Mouse (Mus musculus): Measurements from ENCODE around the gene Kdm2a. TPM values are rescaled to one million over a fixed set of nuclear protein-coding genes. Genes with fewer than 3 reads are reported as not detected.

The Kdm2a gene
- polyA plus RNA-seq, 1 experiment from 2014 or later: 42.0 TPM

DNA sequence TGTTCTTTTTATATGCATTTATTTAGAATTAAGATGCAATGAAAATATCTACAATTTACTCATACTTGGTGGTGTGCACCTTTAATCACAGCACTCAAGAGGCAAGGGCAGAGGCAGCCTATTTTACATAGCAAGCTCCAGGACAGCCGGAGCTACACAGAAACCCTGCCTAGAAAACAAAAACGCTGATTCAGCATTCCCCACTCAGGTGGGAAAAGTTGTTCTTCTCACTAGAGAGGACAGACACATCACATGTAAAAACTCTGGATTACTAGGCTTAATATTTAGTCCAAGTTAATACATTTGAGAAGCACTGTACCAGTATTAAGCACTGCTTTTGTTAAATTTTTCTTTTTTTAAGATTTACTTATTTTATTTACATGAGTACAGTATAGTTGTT is 48.6 kb downstream of the Kdm2a start:
- no peak overlapping the region for H3K27ac ChIP-seq (ENCODE audit: low read depth, low read length)
- H3K36me3 ChIP-seq (ENCODE audit: control insufficient read depth, insufficient read depth, low read length): peaks cover 16% of the 10 kb centered on the region
- ATAC-seq (ENCODE audit: low FRiP score): no peak
- H3K4me1 ChIP-seq (ENCODE audit: control insufficient read depth, insufficient read depth, low read length): no peaks in the 10 kb centered on the region
- H3K4me2 ChIP-seq: no peak overlapping the region
- no peak for DNase-seq (ENCODE audit: low spot score, missing footprints)
- no peak overlapping the region for H3K4me3 ChIP-seq (ENCODE audit: low read depth, low read length)
- H3K27me3 ChIP-seq (ENCODE audit: control insufficient read depth, insufficient read depth, low read length): no peaks in the 10 kb centered on the region
- 97% methylated on average over 2 of the region's 2 CpGs for WGBS
- H3K9me3 ChIP-seq (ENCODE audit: control insufficient read depth, low read length): no peaks in the 10 kb centered on the region
- H3K9ac ChIP-seq (ENCODE audit: low read length): no peak overlapping the region

GRCm38 (mm10) chr19:4346479-4346878 is 51.6 kb downstream of the Kdm2a start:
- DNase-seq (ENCODE audit: low spot score, missing footprints) (no peak), ATAC-seq (ENCODE audit: low FRiP score) (no peak)
- H3K4me1 ChIP-seq (ENCODE audit: control insufficient read depth, insufficient read depth, low read length): no peaks in the 10 kb centered on the region
- no peak overlapping the region for H3K4me2 ChIP-seq
- H3K4me3 ChIP-seq (ENCODE audit: low read depth, low read length): no peak overlapping the region
- 97% methylated on average over 1 of the region's 1 CpGs for WGBS
- H3K9ac ChIP-seq (ENCODE audit: low read length): no peak overlapping the region
- H3K36me3 ChIP-seq (ENCODE audit: control insufficient read depth, insufficient read depth, low read length): peaks cover 13% of the 10 kb centered on the region
- no peaks in the 10 kb centered on the region for H3K9me3 ChIP-seq (ENCODE audit: control insufficient read depth, low read length)
- no peaks in the 10 kb centered on the region for H3K27me3 ChIP-seq (ENCODE audit: control insufficient read depth, insufficient read depth, low read length)
- no peak overlapping the region for H3K27ac ChIP-seq (ENCODE audit: low read depth, low read length)

- H3K4me3 ChIP-seq (ENCODE audit: low read depth, low read length): no peak overlapping the region
- no peak overlapping the region for H3K4me2 ChIP-seq
- peaks cover 6% of the 10 kb centered on the region for H3K4me1 ChIP-seq (ENCODE audit: control insufficient read depth, insufficient read depth, low read length)
- WGBS: 40% methylated on average over 2 of the region's 2 CpGs
- ATAC-seq (ENCODE audit: low FRiP score): no peak
- DNase-seq (ENCODE audit: low spot score, missing footprints): peak; percentile 85
- peaks cover 12% of the 10 kb centered on the region for H3K36me3 ChIP-seq (ENCODE audit: control insufficient read depth, insufficient read depth, low read length)
- no peak overlapping the region for H3K27ac ChIP-seq (ENCODE audit: low read depth, low read length)
- H3K9ac ChIP-seq (ENCODE audit: low read length): no peak overlapping the region
- no peaks in the 10 kb centered on the region for H3K9me3 ChIP-seq (ENCODE audit: control insufficient read depth, low read length)
- no peaks in the 10 kb centered on the region for H3K27me3 ChIP-seq (ENCODE audit: control insufficient read depth, insufficient read depth, low read length)
These were observed 59.9 kb downstream of the Kdm2a start for GRCm38 (mm10) chr19:4338162-4338561.

GRCm38 (mm10) chr19:4333791-4334190 is 64.3 kb downstream of the Kdm2a start:
- DNase-seq (ENCODE audit: low spot score, missing footprints) (peak; percentile 95), ATAC-seq (ENCODE audit: low FRiP score) (peak; percentile 99)
- Histone ChIP-seq H3K36me3 (ENCODE audit: control insufficient read depth, insufficient read depth, low read length) (peaks cover 2% of the 10 kb centered on the region), H3K27ac (ENCODE audit: low read depth, low read length) (peak overlapping the region; percentile 85), H3K9ac (ENCODE audit: low read length) (peak overlapping the region; percentile 83), H3K4me2 (peak overlapping the region; percentile 69), H3K4me1 (ENCODE audit: control insufficient read depth, insufficient read depth, low read length) (peaks cover 20% of the 10 kb centered on the region), H3K9me3 (ENCODE audit: control insufficient read depth, low read length) (no peaks in the 10 kb centered on the region), H3K27me3 (ENCODE audit: control insufficient read depth, insufficient read depth, low read length) (no peaks in the 10 kb centered on the region), H3K4me3 (ENCODE audit: low read depth, low read length) (peak overlapping the region; percentile 62)
- under 1% methylated on average over 16 of the region's 16 CpGs for WGBS

DNA sequence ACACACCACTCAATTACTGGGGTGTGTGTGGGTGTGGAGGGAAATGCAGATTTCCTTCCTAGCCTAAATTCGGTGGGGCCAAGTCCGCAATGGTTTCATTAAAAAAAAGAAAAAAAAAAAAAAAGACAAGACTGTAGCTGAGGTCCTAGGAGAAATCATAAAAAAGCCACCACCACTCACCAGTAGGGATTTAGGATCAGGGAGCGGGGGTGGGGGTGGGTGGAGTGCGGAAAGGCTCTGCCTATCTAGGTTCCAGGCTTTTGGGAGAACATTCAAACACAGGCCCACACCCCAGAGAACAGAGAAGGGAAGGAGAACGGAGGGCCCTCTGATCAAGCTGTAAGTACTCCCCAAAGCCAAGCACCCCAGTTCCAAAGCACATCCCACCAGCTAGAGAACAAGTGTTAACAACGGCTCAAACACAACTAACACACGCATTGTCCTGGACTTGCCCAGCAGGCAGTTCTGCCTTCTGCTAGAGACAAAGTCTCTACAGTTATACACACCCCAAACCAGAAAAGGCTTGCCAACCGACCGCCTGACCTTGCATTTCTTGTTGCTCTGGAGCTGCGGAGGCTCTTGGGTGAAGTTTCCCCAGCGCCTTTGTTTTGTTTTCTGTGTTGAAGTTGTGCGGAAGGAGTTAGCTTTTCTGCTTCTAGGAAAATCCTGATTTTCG is 64.8 kb downstream of the Kdm2a start:
- H3K9ac ChIP-seq (ENCODE audit: low read length): peak overlapping the region; percentile 83
- H3K9me3 ChIP-seq (ENCODE audit: control insufficient read depth, low read length): no peaks in the 10 kb centered on the region
- H3K4me2 ChIP-seq: peak overlapping the region; percentile 69
- peaks cover 6% of the 10 kb centered on the region for H3K36me3 ChIP-seq (ENCODE audit: control insufficient read depth, insufficient read depth, low read length)
- H3K27ac ChIP-seq (ENCODE audit: low read depth, low read length): peak overlapping the region; percentile 85
- H3K4me3 ChIP-seq (ENCODE audit: low read depth, low read length): peak overlapping the region; percentile 62
- H3K27me3 ChIP-seq (ENCODE audit: control insufficient read depth, insufficient read depth, low read length): no peaks in the 10 kb centered on the region
- DNase-seq (ENCODE audit: low spot score, missing footprints) (peak; percentile 94), ATAC-seq (ENCODE audit: low FRiP score) (peak; percentile 19; the same call in 1 of the 2 replicates)
- peaks cover 20% of the 10 kb centered on the region for H3K4me1 ChIP-seq (ENCODE audit: control insufficient read depth, insufficient read depth, low read length)
- under 1% methylated on average over 13 of the region's 13 CpGs for WGBS

- peak; percentile 28; the same call in 1 of the 2 replicates for ATAC-seq (ENCODE audit: low FRiP score)
- peak overlapping the region; percentile 83 for H3K9ac ChIP-seq (ENCODE audit: low read length)
- H3K4me2 ChIP-seq: peak overlapping the region; percentile 69
- DNase-seq (ENCODE audit: low spot score, missing footprints): no peak
- no peak overlapping the region for H3K27ac ChIP-seq (ENCODE audit: low read depth, low read length)
- H3K4me1 ChIP-seq (ENCODE audit: control insufficient read depth, insufficient read depth, low read length): peaks cover 20% of the 10 kb centered on the region
- peak overlapping the region; percentile 62 for H3K4me3 ChIP-seq (ENCODE audit: low read depth, low read length)
- H3K27me3 ChIP-seq (ENCODE audit: control insufficient read depth, insufficient read depth, low read length): no peaks in the 10 kb centered on the region
- H3K9me3 ChIP-seq (ENCODE audit: control insufficient read depth, low read length): no peaks in the 10 kb centered on the region
- peaks cover 11% of the 10 kb centered on the region for H3K36me3 ChIP-seq (ENCODE audit: control insufficient read depth, insufficient read depth, low read length)
- 0% methylated on average over 4 of the region's 4 CpGs for WGBS
These were observed 65.4 kb downstream of the Kdm2a start for GRCm38 (mm10) chr19:4332653-4333052.

- Histone ChIP-seq H3K4me2 (no peak overlapping the region), H3K4me1 (ENCODE audit: control insufficient read depth, insufficient read depth, low read length) (peaks cover 20% of the 10 kb centered on the region), H3K36me3 (ENCODE audit: control insufficient read depth, insufficient read depth, low read length) (peaks cover 18% of the 10 kb centered on the region), H3K4me3 (ENCODE audit: low read depth, low read length) (no peak overlapping the region), H3K9me3 (ENCODE audit: control insufficient read depth, low read length) (no peaks in the 10 kb centered on the region), H3K9ac (ENCODE audit: low read length) (no peak overlapping the region), H3K27me3 (ENCODE audit: control insufficient read depth, insufficient read depth, low read length) (no peaks in the 10 kb centered on the region), H3K27ac (ENCODE audit: low read depth, low read length) (no peak overlapping the region)
- ATAC-seq (ENCODE audit: low FRiP score) (no peak), DNase-seq (ENCODE audit: low spot score, missing footprints) (no peak)
- 94% methylated on average over 3 of the region's 3 CpGs for WGBS
These were observed 66.8 kb downstream of the Kdm2a start for GRCm38 (mm10) chr19:4331273-4331672.

- 98% methylated on average over 2 of the region's 2 CpGs for WGBS
- no peaks in the 10 kb centered on the region for H3K9me3 ChIP-seq (ENCODE audit: control insufficient read depth, low read length)
- ATAC-seq (ENCODE audit: low FRiP score): no peak
- H3K27ac ChIP-seq (ENCODE audit: low read depth, low read length): no peak overlapping the region
- no peak for DNase-seq (ENCODE audit: low spot score, missing footprints)
- peaks cover 20% of the 10 kb centered on the region for H3K36me3 ChIP-seq (ENCODE audit: control insufficient read depth, insufficient read depth, low read length)
- no peak overlapping the region for H3K4me3 ChIP-seq (ENCODE audit: low read depth, low read length)
- H3K9ac ChIP-seq (ENCODE audit: low read length): no peak overlapping the region
- no peak overlapping the region for H3K4me2 ChIP-seq
- H3K4me1 ChIP-seq (ENCODE audit: control insufficient read depth, insufficient read depth, low read length): peaks cover 20% of the 10 kb centered on the region
- no peaks in the 10 kb centered on the region for H3K27me3 ChIP-seq (ENCODE audit: control insufficient read depth, insufficient read depth, low read length)
These were observed 67.5 kb downstream of the Kdm2a start for GRCm38 (mm10) chr19:4330603-4331002.

GRCm38 (mm10) chr19:4328737-4329304 is 69.3 kb downstream of the Kdm2a start:
- H3K4me3 ChIP-seq (ENCODE audit: low read depth, low read length): no peak overlapping the region
- no peak overlapping the region for H3K27ac ChIP-seq (ENCODE audit: low read depth, low read length)
- ATAC-seq (ENCODE audit: low FRiP score) (no peak), DNase-seq (ENCODE audit: low spot score, missing footprints) (no peak)
- H3K4me2 ChIP-seq: no peak overlapping the region
- peaks cover 13% of the 10 kb centered on the region for H3K4me1 ChIP-seq (ENCODE audit: control insufficient read depth, insufficient read depth, low read length)
- H3K9me3 ChIP-seq (ENCODE audit: control insufficient read depth, low read length): no peaks in the 10 kb centered on the region
- H3K9ac ChIP-seq (ENCODE audit: low read length): no peak overlapping the region
- H3K36me3 ChIP-seq (ENCODE audit: control insufficient read depth, insufficient read depth, low read length): peaks cover 29% of the 10 kb centered on the region
- 94% methylated on average over 8 of the region's 8 CpGs for WGBS
- H3K27me3 ChIP-seq (ENCODE audit: control insufficient read depth, insufficient read depth, low read length): no peaks in the 10 kb centered on the region
